Mouse (Mus musculus) kidney, postnatal 10 days (tissue): ENCODE data around the gene 1700001C19Rik.

Experiments used
- DNase-seq: peaks from one replicate; pipeline ENCODE4 v3.0.0; 2021; ENCODE audit warnings: mixed read lengths

The 1700001C19Rik gene

DNA sequence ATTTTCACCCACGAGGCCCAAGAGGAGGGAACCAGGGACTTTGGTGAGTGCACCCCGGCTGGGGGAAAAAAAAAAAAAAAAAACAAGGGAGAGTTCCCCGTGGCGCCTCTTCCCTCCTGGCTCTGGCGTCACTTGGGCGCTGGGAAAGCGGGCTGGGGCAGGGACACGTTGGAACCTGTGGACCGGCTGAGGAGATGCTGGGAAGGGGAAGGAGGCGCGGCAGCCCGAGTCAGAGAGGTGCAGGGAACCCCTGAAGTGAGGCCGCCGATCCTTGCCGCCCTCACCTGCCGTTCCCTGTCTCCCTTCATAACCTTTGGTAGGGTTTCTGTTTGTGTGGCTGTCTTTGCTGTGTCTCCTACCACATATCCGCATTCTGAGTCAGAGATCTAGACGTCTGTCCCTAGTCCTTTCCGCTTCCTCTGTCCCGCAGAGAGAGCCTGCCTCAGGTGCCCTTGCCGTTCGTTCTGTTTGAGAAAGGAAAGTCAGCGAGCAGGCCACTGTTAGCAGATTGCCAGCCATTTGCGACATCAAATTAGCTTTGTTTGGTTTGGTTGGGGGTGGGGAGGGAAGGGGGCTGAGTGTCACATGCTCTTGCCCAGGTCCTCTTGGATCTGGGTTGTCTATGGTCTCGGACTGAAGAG, at the start of gene 1700001C19Rik:
TSS of gene 1700001C19Rik (minus strand) at position 470 of the 641 bp plus-strand sequence.
- no peak for DNase-seq

DNA sequence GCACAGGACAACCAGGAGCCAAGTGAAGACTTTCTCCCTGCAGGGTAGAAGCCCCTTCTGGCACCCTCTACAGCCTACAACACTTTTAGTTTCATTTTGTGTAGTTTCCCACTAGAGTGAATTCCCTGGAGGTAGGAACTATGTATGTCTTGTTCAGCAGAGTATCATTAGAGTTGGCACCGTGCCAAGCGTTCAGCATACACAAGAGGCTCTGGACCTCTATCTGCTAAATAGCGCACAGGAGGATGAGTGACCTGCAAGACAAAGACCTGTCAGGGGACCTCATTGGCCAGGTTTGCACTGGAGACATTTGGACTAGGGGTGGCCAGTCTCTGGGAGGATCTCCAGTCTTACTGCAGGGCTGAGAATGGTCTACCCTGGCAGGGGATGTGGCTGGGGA, 48.6 kb upstream of the 1700001C19Rik start:
- peak; percentile 46 for DNase-seq

DNA sequence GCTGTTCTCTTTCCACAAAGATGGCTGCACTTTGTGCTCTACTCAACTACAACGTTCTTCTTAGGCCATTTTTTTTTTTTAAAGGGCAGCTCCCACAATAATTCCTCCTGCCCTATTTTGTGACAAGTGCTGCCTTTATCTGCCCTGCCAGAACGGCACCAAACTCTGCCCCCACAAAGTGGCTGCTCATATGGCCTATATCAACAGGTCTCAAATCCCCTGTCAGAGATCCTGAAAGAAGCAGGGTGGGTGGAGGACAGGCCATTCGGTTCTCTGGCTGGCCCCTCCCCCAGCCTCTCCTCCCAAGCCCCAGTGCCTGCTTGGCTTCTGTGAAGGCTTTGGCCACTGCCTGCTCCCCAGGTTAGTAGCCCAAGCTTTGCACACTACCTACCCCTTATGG, 47.8 kb upstream of the 1700001C19Rik start:
- no peak for DNase-seq

DNA sequence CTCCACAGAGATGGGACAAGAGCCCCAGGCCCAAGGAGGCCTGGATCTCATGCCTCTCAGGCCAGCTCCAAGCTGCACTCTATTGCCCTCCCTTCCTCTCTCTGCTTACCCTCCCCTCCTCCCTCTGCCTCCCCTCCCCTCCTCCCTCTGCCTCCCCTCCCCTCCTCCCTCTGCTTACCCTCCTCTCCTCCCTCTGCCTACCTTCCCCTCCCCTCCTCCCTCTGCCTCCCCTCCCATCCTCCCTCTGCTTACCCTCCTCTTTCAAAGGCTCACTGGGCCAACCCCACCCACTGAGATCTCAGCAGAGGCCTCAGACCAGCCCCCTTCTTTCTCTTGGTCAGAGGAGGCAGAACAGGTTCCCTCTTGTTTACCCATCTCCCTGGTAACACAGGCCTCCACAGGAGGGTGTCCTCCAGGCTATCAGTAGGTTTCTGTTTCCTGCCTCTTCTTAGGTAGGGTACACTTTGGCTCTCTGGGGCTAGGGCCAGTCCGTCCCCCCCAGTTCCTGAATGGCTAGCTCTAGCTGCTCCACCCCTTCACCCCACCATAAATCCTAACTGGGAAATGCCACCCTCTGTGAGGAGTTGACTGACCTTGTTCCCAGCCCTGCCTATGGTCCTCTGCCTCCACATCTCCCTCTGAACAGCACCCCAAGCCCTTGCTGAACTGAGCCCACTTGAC, 47.2 kb upstream of the 1700001C19Rik start:
- DNase-seq = peak; percentile 61

DNA sequence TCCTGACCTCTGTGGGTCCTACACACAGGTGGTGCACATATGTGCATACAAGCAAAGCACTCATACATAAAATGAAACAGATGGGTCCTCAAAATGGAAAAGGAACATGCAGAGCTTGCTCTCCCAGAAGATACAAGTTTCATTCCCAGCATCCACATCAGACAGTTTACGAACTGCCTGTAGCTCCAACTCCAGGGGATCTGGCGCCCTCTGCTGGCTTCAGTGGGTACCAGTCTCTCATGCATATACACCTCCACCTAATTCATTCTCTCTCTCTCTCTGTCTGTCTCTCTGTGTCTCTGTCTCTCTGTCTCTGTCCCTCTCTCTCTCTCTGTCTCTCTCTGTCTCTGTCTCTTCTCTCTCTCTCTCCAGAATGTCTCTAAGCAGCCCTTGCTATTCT, 45.2 kb upstream of the 1700001C19Rik start:
- peak; percentile 87 for DNase-seq

DNA sequence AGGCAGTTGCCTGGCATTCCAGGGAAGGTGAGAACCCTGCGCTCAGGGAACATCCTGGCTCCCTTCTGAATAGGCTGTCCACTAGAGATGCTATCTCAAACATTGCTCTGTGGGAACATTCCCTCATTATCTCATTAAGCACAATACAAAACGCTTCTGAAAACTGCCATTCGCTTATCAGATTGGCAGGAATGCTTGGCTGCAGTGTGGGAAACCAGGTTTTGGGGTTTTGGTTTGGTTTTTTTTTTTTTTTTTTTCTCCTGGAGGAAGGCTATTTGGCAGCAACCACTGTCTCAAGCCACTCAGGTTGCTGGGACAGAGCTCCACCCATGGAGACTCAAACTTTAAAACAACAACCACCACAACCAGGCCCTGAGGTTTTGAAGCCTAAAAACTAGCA, 42.7 kb upstream of the 1700001C19Rik start:
- DNase-seq = no peak

DNA sequence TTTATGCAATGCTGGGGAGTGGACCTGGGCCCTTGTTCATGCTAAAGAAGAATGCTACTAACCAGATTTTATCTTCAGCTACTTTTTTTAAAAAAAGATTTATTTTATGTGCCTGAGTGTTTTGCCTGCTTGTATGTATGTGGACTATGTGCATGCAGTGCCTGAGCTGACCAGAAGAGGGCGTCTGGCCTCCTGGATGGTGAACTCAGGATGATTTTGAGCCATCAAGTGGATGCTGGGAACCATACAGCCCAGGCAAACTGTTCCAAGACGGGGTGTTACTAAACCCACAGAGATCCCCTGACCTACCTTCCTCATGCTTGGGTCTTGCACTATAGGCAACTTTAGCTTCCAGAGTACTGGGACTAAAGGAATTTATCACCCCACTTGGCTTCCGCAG, 38.5 kb upstream of the 1700001C19Rik start:
- no peak for DNase-seq

DNA sequence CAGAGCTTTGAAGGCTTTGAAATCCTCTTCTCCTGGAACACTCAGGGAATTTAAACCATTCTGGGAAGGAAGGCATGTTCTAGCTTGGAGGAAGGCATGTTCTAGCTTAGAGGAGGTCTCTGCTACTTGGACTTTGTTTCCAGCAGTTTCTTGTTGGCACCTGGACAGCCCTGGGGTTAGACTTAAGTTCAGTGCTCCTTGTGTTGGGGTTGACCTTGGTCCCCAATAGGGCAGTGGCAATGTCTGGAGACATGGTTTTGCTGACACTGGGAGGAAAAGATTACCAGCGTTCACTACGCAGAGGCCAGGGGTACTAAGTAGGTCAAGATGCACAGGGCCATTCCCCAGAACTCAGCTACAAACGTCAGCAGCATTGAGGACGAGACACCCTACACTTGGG, 38.0 kb upstream of the 1700001C19Rik start:
- no peak for DNase-seq

DNA sequence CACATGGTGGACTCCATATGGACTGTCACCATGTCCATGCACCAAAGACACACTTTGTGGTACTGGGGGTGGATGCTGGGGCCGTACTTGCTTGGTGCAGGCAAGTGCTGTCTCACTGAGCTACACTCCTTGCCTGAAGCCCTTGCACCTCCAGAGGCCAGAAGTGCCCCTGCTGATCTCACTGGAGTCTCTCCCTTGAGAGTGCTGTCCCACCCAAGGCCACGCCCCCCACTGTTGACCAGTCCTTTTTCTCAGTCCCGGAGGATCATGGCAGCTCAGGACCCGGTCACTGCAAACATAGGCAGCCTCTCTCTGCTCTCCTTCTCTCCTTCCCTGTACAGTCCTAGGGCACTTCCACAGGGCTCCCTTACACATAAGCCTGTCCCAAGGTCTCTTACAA, 37.1 kb upstream of the 1700001C19Rik start:
- no peak for DNase-seq

DNA sequence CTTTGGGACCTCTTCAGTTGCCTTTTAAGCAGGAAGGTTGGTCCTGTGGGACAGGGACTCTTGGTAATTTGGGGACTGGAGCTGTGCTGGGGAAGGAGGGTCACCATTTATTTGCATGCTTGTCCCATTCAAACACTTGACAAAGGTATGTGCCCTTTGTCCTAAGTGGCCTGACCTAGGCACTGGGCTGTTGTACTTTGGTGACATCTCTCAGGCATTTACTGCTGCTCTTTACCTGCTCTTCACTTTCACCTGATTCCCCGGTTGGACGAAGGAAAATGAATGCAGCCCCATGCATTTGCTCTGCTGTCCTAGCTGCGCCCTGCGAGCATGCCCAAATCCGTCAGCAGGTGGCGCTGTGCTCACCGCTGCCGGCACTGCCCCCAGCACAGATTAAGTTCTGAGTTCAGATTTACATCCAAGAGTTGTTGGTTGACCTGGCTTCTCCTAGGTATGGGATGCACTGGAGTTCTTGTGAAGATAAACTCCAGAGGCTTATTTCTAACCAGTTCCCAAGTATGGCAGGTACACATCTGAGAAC, 36.3 kb upstream of the 1700001C19Rik start:
- peak; percentile 74 for DNase-seq

DNA sequence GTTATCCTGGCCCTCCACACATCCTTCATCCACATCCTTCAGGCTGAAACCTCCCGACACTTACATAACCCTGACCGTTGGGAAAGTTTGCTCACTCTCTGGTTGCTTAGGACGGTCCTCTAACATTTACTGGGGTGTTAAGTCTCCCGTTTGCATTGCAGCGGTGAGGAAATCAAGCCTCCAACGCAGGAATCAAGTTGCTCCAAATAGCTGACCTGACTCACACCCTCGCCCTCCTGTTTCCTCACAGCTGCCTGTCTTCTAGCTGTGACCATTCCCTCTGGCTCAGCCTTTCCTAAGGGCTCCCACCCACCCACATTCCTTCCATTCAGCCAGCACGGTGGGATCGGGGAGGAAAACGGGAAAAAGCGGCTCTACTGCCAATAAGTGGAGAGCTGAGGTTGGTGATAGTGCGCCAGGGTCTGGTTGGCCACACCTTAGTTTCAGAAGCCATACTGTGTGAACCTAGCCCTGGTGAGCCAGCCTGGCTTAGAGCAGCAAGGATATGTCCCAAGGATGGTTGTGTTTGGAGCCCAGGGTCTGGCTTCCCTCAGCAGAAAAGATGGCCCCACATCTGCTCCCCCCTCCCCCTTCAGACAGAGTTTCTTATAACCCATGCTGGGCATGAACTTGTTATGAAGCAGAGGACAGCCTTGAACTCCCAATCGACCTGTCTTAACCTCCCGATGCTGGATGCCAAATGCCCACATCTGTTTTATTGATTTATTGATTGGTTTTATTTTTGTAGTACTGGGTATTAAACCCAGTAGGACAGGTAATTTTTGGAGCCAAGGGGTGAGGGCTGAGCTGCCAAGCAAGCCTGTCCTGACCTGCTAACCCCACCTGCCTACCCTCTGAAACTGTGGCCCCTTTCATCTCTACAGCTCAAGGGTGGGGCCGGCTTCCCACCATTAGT, 35.5 kb upstream of the 1700001C19Rik start:
- no peak for DNase-seq

DNA sequence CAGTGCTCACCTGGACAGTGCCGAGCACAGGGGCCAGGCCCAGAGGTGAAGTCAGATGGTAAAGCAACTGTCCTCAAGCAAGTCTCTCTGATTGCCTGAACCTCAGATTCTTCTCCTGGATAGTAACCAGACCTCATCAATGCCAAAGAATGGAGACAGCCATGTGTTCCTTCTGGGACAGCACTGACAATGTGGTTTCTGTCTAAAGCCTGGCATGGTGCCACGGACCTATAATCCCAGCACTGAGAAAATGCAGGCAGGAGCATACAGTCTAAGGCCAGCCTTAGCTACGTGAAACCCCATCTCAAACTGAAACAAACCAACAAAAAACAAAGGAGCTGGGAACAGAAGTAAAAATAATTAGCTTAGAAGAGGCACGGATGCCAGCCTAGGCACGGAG, 33.5 kb upstream of the 1700001C19Rik start:
- DNase-seq = peak; percentile 73

DNA sequence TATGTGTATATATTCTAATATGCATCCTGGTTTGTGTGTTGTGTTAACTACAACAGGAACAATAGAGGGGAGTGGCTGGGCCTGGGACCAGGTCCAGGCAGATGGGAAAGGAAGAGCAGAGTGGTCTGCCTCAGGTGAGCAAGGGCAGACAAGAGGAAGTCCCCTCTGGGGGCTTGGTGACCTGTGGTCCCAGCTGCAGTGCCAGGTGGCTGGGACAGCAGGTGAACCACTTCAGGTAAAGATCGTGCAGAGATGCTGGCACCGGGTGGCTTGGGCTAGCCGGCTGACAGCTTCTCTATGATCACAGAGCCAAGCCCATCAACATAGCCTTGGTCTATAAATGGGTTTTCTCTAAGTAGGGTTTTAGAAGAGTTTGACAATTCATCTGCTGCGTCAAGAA, 32.9 kb upstream of the 1700001C19Rik start:
- DNase-seq = no peak

DNA sequence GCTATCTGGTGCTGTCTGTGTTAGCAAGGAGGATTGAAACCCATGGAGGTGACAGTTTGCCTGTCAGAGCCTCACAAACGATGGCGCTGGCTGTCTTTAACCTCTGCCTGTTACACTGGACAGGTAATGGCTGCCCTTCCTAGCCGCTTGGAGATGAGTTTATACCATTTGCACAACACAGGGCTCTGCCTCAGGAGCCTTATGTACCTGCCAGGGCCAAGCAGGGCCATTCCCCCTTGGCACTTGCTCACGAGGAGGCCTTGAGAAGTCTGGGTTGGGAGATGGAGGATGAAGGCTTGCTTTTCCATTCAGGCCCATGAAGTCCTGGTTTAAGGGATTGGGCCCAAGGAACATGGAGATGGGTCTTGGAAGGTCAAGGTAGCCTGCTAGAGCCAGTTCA, 32.5 kb upstream of the 1700001C19Rik start:
- DNase-seq = no peak

DNA sequence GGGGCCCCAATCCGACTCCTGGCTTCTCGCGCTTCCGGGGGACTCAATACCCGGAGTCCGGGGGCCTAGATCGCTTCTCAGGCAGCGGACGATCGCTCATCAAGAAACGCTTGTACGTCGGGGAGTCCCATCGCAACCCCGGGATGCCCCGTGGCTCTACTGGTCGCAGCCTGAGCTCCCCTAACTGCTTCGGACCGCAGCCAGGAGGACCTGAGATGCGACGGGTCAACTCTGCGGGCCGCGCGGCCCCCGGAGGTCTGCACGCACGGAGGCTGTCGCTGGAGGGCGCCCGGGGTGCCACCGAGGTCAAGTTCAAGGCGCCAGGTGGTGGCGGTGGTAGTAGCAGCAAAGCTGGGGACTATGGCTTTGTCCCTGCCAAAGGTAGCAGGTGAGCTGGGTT, 31.3 kb upstream of the 1700001C19Rik start:
- DNase-seq = peak; percentile 44

DNA sequence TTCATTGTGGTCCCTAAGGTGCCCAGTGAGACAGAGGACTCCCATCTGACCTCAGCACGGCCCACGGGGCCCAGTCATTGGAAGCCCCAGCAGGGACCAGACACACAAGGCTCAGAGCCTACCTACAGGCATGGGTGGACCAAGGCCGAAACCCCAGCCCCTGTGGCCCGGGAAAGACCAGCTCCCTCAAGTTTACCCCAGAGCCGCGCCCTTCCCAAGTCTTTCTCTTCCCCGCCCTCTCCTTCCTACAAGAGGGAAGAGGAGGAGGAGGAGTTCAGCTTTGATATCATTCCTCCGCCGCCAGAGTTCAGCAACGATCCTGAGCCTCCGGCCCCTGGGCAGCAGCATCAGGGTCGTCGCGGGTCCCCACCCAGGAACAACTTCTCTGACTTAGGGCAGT, 30.9 kb upstream of the 1700001C19Rik start:
- no peak for DNase-seq

DNA sequence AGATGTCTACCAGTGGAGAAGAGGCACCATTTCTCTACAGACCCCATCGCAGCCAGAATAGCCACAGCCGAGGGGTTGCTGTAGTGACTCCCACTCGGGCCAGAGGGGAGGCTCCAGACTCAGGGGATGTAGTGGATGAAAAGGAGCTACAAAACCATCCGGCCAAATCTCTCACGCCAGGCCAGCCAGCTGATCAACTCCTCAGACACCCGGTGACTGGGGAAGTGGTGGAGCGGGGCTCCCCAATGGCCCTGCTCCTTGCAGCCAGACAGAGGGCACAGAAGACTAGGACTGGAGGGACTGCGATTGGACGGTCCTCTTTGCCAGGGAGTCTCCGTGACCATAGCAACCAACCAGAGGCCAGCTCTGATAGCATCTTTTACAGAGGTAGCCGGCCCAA, 30.5 kb upstream of the 1700001C19Rik start:
- DNase-seq = no peak

DNA sequence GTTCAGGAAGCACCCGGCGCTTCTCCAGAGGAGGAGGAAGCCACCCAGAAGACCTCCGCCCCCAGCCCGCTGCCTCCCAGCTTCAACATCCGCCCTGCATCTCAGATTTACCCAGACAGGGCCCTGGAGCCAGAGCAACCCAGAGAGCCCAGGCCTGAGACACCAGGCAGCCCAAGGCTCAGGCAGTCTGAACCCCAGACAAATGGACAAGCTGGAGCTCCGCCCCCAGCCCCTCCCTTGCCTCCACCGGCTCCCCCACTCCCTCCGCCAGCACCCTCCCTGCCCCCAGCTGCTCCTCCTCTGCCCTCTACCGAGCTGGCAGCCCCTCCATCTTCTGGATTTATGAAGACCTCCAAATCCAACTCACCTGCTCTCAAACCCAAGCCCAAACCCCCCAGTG, 29.1 kb upstream of the 1700001C19Rik start:
- DNase-seq = no peak

DNA sequence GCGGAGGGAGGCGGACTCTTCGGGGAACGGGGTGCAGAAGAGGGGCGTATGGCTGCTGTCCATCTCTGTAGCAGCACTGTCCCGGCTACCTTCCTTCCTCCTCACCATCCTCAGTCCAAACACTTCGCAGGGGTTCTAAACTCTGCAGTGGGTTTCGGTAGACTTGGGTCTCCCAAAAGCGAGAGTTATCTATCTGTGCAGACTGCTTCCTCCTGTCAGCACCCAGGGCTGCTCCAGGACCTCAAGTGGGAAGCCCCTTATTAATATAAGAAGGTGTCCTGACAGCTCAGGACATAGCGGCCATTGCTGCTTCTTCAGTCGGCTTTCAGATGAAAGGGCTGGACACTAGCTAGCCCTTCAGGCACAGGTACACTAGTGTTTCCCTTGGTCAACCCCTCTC, 27.8 kb upstream of the 1700001C19Rik start:
- no peak for DNase-seq

DNA sequence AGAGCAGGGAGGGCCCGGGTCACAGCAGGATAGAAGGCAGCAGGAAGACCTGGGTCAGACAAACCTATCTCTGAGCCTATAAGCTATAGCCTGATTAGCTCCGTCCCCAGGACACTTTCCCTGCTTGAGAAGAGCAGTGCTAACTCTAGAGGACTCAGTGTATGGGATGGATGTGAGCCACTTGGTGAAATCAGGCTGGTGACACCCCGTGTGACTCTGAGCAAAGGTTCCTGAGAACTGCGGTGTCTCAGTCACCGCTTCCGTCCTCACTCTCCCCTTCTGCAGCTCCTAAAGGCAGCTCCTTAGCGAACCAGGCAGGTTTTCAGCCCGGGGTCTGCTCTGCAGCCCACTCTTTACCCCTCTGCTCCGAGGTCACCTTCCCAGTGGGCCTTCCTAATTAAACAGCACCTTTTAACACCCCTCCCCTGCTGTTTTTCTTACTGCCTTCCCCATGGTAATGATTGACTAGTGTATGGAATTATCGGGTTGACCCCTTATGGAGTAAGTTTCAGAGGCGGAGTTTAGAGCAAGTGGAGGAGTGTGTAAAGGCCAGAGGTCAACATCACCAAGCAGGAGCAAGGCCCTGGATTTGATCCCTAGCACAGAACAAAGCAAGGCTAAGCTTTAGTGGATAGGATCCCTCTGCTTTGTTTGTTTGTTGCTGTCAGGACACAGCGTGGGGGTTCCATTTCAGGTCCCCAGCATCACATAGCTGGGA, 27.2 kb upstream of the 1700001C19Rik start:
- no peak for DNase-seq

DNA sequence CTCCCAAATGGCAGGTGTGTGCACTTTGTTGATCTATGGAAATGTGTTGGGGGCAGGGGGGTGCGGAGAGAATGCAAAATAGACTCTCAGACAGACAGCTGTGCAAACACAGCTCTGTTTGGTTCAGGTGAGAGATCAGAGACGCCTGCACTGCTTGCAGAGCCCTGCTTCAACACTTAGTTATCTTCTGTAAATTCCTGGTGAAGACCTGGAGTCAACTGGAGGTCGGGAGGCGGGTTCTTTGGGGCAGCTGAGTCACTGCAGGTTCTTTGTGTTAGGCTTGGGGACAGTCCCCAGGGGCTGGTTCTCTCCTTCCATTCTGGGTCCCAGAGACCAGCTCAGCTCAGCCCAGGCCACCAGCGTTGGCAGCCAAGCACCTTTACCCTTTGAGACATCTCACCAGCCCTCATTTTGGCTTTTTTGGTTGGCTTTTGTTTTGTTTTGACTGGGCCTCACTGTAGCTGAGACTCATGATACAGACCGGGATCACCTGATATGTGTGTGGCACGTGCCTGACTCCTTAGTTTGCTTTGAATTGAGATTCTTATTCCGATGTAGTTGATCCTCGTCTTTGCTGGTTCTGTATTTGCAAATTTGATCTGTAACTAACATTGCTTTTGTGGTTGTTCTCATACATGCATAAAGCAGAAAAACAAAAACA, 25.7 kb upstream of the 1700001C19Rik start:
- DNase-seq = no peak

DNA sequence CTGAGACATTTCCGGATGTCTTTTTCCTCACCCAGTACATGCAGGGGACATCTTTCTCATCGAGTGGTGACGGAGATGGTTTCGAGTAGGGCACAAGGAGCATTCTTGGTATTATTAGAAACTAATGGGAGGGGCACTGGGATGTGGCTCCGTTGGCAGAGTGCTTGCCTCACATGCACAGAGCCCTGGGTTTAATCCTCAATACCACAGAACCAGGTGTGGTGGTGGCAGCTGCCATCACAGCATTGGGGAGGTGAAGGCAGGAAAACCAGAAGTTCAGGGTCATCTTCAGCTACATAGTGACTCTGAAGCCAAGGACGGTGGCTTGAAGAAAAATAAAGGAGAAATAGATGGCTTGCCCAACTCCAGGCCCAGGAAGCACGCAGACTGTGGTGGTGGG, 25.0 kb upstream of the 1700001C19Rik start:
- no peak for DNase-seq
